Mouse (Mus musculus): ENCODE results near the gene Cln5. TPM values are rescaled to one million over a fixed set of nuclear protein-coding genes. Genes with fewer than 3 reads are reported as not detected.

Cln5 gene
- total and polyA plus RNA-seq, 2 experiments from 2014 or later, result 7.8 to 10.6 TPM

DNA sequence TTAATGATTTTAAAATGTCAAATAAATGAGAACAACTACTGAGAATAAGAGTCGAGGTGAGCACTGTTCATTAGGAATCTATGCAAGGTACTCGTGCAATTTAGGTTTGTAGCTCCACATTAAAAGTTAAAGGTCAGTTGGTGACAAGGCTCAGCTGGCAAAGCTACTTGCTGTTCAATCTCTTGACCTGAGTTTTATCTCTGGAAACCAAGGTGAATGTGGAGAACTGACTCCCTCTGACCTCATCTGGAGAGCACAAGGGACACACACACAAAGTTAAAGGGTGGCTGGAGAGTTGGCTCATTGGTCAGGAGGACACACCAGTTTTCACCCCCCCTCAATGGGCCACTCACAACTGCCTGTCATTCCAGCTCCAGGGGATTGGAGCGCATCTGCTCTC is 31.2 kb downstream of the Cln5 start:
- no peak overlapping the region for H3K4me2 ChIP-seq (ENCODE audit: low read depth, low read length, poor library complexity, severe bottlenecking)
- WGBS, result 86% methylated on average over 3 of the region's 3 CpGs
- no peaks in the 10 kb centered on the region for H3K36me3 ChIP-seq (ENCODE audit: insufficient read depth, low read length)
- no peaks in the 10 kb centered on the region for H3K27me3 ChIP-seq (ENCODE audit: insufficient read depth, low read length)
- H3K4me1 ChIP-seq (ENCODE audit: insufficient read depth, low read length), result peaks cover 11% of the 10 kb centered on the region
- H3K27ac ChIP-seq (ENCODE audit: low read depth, low read length), result no peak overlapping the region
- no peak for TF ChIP-seq CTCF (IDR thresholded peaks at IDR 0.05)
- no peak overlapping the region for H3K9ac ChIP-seq (replicated peaks; ENCODE audit: low read length, poor library complexity, severe bottlenecking)
- H3K4me3 ChIP-seq (ENCODE audit: low read depth, low read length), result no peak overlapping the region
- no peak for DNase-seq (ENCODE audit: low spot score)
- no peaks in the 10 kb centered on the region for H3K9me3 ChIP-seq (ENCODE audit: low read length)
- no peak for ATAC-seq (ENCODE audit: low FRiP score)

DNA sequence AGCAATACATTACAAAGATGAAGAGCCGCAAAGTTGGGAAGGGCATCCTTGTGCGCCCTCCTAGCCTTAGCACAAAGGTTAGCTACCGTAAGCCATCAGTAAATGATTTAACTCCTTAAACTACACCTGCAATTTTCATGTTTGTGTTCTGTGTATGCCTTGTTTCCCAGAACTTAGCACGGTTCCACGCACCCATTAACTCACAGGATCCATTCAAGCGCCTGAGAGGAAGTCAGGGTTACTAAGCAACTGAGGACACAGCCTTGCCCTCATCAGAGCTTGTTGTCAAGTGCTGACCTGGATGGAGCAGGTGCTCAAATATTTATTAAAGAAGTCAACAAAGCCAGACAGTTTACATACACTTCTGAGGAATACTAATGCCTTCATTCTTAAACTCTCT is 32.2 kb downstream of the Cln5 start:
- H3K4me1 ChIP-seq (ENCODE audit: insufficient read depth, low read length), result peaks cover 2% of the 10 kb centered on the region; the same call in 1 of the 2 replicates
- no peak overlapping the region for H3K4me2 ChIP-seq (ENCODE audit: low read depth, low read length, poor library complexity, severe bottlenecking)
- no peak for TF ChIP-seq CTCF (IDR thresholded peaks at IDR 0.05)
- no peak for DNase-seq (ENCODE audit: low spot score)
- no peaks in the 10 kb centered on the region for H3K9me3 ChIP-seq (ENCODE audit: low read length)
- H3K4me3 ChIP-seq (ENCODE audit: low read depth, low read length), result no peak overlapping the region
- 77% methylated on average over 6 of the region's 6 CpGs for WGBS
- no peaks in the 10 kb centered on the region for H3K36me3 ChIP-seq (ENCODE audit: insufficient read depth, low read length)
- no peak overlapping the region for H3K27ac ChIP-seq (ENCODE audit: low read depth, low read length)
- no peak for ATAC-seq (ENCODE audit: low FRiP score)
- H3K9ac ChIP-seq (replicated peaks; ENCODE audit: low read length, poor library complexity, severe bottlenecking), result no peak overlapping the region
- no peaks in the 10 kb centered on the region for H3K27me3 ChIP-seq (ENCODE audit: insufficient read depth, low read length)

DNA sequence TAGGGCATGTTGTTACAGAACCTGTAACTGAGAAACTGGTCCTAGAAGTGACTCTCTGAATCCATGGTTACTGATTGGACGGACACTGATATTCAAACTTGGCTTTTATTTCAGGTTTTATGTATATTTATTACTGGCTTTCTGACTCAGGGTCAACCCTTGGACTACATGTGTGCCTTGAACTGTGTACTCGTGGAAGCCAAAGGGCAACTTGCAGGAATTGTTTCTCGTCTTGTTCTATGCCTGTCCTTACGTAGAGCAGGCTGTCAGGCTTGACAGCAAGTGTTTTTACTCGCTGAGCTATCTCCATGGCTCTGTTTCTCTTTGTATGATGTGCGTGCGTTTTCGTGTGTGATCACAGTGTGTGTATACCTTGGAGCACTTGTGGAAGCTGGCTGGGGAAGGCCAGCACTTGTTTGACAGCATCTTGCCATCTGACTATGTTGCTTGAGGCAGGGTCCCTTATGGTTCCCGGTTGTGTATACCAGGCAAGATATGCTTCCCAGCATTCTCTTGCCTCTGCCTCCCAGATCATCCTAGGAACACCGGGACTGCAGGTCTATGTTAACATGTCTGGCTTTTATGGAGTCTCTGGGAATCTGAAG is 32.8 kb downstream of the Cln5 start:
- no peaks in the 10 kb centered on the region for H3K9me3 ChIP-seq (ENCODE audit: low read length)
- H3K9ac ChIP-seq (replicated peaks; ENCODE audit: low read length, poor library complexity, severe bottlenecking), result no peak overlapping the region
- WGBS, result 86% methylated on average over 10 of the region's 10 CpGs
- ATAC-seq (ENCODE audit: low FRiP score) (no peak), DNase-seq (ENCODE audit: low spot score) (no peak)
- no peak overlapping the region for H3K4me3 ChIP-seq (ENCODE audit: low read depth, low read length)
- H3K27me3 ChIP-seq (ENCODE audit: insufficient read depth, low read length), result no peaks in the 10 kb centered on the region
- H3K4me1 ChIP-seq (ENCODE audit: insufficient read depth, low read length), result no peaks in the 10 kb centered on the region
- no peak overlapping the region for H3K27ac ChIP-seq (ENCODE audit: low read depth, low read length)
- H3K4me2 ChIP-seq (ENCODE audit: low read depth, low read length, poor library complexity, severe bottlenecking), result no peak overlapping the region
- TF ChIP-seq CTCF (IDR thresholded peaks at IDR 0.05), result no peak
- no peaks in the 10 kb centered on the region for H3K36me3 ChIP-seq (ENCODE audit: insufficient read depth, low read length)

DNA sequence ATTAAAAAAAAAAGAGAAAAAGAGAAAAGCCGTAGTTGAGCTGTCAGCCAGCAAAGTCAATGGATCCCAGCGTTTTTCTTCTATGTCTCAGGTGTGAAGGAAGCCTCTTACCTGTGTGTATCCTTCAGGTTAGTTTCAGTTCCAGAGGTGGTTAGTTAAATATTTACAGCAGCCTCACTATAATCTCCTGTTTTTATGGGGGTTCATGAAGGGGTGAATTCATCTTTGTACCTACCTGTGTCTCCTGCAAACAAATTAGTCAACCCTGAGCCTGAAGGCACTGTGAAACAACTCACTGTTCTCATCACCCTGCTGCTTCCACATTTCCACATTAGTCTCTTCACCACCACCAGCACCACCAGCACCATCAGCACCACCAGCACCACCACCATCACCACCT is 36.3 kb downstream of the Cln5 start:
- no peak for DNase-seq (ENCODE audit: low spot score)
- TF ChIP-seq CTCF (IDR thresholded peaks at IDR 0.05), result no peak
- ATAC-seq (ENCODE audit: low FRiP score), result no peak
- 96% methylated on average over 2 of the region's 2 CpGs for WGBS
- H3K9ac ChIP-seq (replicated peaks; ENCODE audit: low read length, poor library complexity, severe bottlenecking), result no peak overlapping the region
- H3K4me3 ChIP-seq (ENCODE audit: low read depth, low read length), result no peak overlapping the region
- H3K4me2 ChIP-seq (ENCODE audit: low read depth, low read length, poor library complexity, severe bottlenecking), result no peak overlapping the region
- no peaks in the 10 kb centered on the region for H3K36me3 ChIP-seq (ENCODE audit: insufficient read depth, low read length)
- no peaks in the 10 kb centered on the region for H3K4me1 ChIP-seq (ENCODE audit: insufficient read depth, low read length)
- H3K27ac ChIP-seq (ENCODE audit: low read depth, low read length), result no peak overlapping the region
- H3K9me3 ChIP-seq (ENCODE audit: low read length), result no peaks in the 10 kb centered on the region
- no peaks in the 10 kb centered on the region for H3K27me3 ChIP-seq (ENCODE audit: insufficient read depth, low read length)

DNA sequence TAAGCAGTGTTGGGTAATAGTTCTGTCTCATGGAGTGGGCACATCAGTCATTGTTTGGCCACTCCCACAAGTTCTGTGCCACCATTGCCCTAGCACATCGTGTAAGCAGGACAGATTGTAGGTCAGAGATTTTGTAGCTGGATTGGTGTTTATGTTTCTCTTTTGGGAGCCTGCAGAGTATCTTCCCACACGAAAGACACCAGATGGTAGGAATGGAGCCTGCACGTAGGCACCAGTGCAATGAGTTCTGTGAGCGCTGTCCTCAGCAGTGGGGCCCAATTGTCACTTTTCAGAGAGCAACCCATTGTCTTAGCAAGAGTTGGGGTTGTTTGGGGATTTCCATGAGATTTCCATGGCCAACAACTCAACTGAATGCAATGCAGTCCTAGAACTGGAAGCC is 40.0 kb downstream of the Cln5 start:
- peaks cover 12% of the 10 kb centered on the region for H3K36me3 ChIP-seq (ENCODE audit: insufficient read depth, low read length)
- TF ChIP-seq CTCF (IDR thresholded peaks at IDR 0.05), result no peak
- H3K27me3 ChIP-seq (ENCODE audit: insufficient read depth, low read length), result no peaks in the 10 kb centered on the region
- no peak for ATAC-seq (ENCODE audit: low FRiP score)
- 92% methylated on average over 4 of the region's 4 CpGs for WGBS
- no peak overlapping the region for H3K9ac ChIP-seq (replicated peaks; ENCODE audit: low read length, poor library complexity, severe bottlenecking)
- no peaks in the 10 kb centered on the region for H3K9me3 ChIP-seq (ENCODE audit: low read length)
- no peak for DNase-seq (ENCODE audit: low spot score)
- no peak overlapping the region for H3K4me3 ChIP-seq (ENCODE audit: low read depth, low read length)
- H3K4me2 ChIP-seq (ENCODE audit: low read depth, low read length, poor library complexity, severe bottlenecking), result no peak overlapping the region
- H3K4me1 ChIP-seq (ENCODE audit: insufficient read depth, low read length), result no peaks in the 10 kb centered on the region
- no peak overlapping the region for H3K27ac ChIP-seq (ENCODE audit: low read depth, low read length)

DNA sequence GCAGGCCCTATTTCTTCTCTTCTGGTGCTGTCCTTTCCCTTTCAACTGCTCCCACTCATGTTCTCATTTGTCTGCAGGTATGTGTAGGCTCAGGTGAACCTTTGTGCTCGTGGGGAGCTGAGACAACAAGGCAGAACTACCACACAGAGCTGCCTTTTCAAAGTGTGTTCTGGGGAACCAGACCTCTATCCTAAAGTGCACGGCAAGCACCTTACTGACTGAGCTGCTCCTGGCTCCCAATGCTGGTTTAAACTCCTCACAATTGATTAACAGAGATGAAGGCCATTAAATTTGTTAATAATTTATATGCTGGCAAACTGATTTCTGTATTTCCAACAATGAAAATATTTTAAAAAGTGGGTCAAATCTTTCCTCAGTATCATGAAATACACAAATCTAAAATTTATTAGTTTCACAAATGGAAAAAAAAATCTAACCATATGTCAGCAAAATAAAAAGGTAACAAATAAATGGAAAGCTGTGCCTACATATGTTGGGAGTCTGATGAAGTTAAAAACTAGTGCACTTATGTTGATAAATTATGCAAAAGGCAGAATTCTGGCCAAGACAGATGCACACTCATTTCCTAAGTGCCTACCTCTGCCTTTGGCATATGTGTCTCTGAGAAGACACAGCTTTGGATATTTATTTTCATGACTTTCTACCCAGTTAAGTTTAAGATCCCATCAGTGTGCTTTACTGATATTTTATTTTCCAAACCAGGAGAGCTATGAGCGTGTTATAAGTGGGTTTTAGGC is 42.8 kb downstream of the Cln5 start:
- Histone ChIP-seq H3K4me1 (ENCODE audit: insufficient read depth, low read length) (no peaks in the 10 kb centered on the region), H3K36me3 (ENCODE audit: insufficient read depth, low read length) (peaks cover 37% of the 10 kb centered on the region), H3K9me3 (ENCODE audit: low read length) (no peaks in the 10 kb centered on the region), H3K27me3 (ENCODE audit: insufficient read depth, low read length) (no peaks in the 10 kb centered on the region), H3K27ac (ENCODE audit: low read depth, low read length) (no peak overlapping the region), H3K4me3 (ENCODE audit: low read depth, low read length) (no peak overlapping the region), H3K9ac (replicated peaks; ENCODE audit: low read length, poor library complexity, severe bottlenecking) (no peak overlapping the region), H3K4me2 (ENCODE audit: low read depth, low read length, poor library complexity, severe bottlenecking) (no peak overlapping the region)
- TF ChIP-seq CTCF (IDR thresholded peaks at IDR 0.05), result no peak
- WGBS, result 95% methylated on average over 3 of the region's 3 CpGs
- DNase-seq (ENCODE audit: low spot score), result no peak
- no peak for ATAC-seq (ENCODE audit: low FRiP score)
